Mouse (Mus musculus) layer of hippocampus, adult 8-10 months (tissue): ENCODE results near the gene Emb. TPM values are rescaled to one million over a fixed set of nuclear protein-coding genes. Genes with fewer than 3 reads are reported as not detected.

Source experiments
- DNase-seq, 2 experiments: peaks; one replicate each; pipeline ENCODE4 v3.0.0; 2022; ENCODE audit warnings: low spot score in 2 of 2
- total RNA-seq, 4 experiments: library from RNA; stranded (reverse); gene quantifications; 2 replicates each; pipeline ENCODE4 v1.2.4; 2022

Gene Emb
- total RNA-seq, 4 experiments from 2014 or later, result 31.6 to 43.5 (median 35.3) TPM

GRCm38 (mm10) chr13:117219871-117220500, 11.7 kb downstream of the Emb start:
- DNase-seq, result no peak

- peak; percentile 34 to 56 for DNase-seq
These were observed 12.4 kb downstream of the Emb start, which contains the start of gene Gm17509 for GRCm38 (mm10) chr13:117220501-117221321. Gm17509 (minus strand) TSS chr13:117221075.

GRCm38 (mm10) chr13:117223125-117223524, 14.8 kb downstream of the Emb start:
- no peak for DNase-seq

GRCm38 (mm10) chr13:117224901-117225300, 16.6 kb downstream of the Emb start:
- DNase-seq, result no peak

GRCm38 (mm10) chr13:117225561-117225960, 17.2 kb downstream of the Emb start:
- DNase-seq, result no peak

GRCm38 (mm10) chr13:117230371-117231110, 22.2 kb downstream of the Emb start:
- DNase-seq, result no peak

GRCm38 (mm10) chr13:117233808-117234207, 25.5 kb downstream of the Emb start:
- DNase-seq, result no peak

GRCm38 (mm10) chr13:117234486-117234885, 26.1 kb downstream of the Emb start:
- no peak for DNase-seq

- no peak for DNase-seq
These were observed 27.3 kb downstream of the Emb start for GRCm38 (mm10) chr13:117235530-117236212.

- no peak for DNase-seq
These were observed 28.8 kb downstream of the Emb start for GRCm38 (mm10) chr13:117237111-117237510.

GRCm38 (mm10) chr13:117242063-117242462, 33.7 kb downstream of the Emb start:
- no peak for DNase-seq

- DNase-seq, result no peak
These were observed 34.3 kb downstream of the Emb start for GRCm38 (mm10) chr13:117242621-117243020.

GRCm38 (mm10) chr13:117260704-117261103, 52.4 kb downstream of the Emb start:
- DNase-seq, result no peak

GRCm38 (mm10) chr13:117266156-117266555, 57.8 kb downstream of the Emb start:
- no peak for DNase-seq

- DNase-seq, result no peak
These were observed 59.6 kb downstream of the Emb start for GRCm38 (mm10) chr13:117267963-117268362.

GRCm38 (mm10) chr13:117284036-117284435, 75.7 kb downstream of the Emb start:
- no peak for DNase-seq

- DNase-seq, result no peak
These were observed 78.6 kb downstream of the Emb start for GRCm38 (mm10) chr13:117286939-117287338.

- no peak for DNase-seq
These were observed 79.1 kb downstream of the Emb start for GRCm38 (mm10) chr13:117287400-117287799.

- DNase-seq, result peak; percentile 25 to 63
These were observed 81.3 kb downstream of the Emb start for GRCm38 (mm10) chr13:117289494-117290270.

- peak; percentile 19 to 74 for DNase-seq
These were observed 103.3 kb downstream of the Emb start for GRCm38 (mm10) chr13:117311446-117312225.
